Mouse (Mus musculus): ENCODE data around the gene Ripply3. TPM values are rescaled to one million over a fixed set of nuclear protein-coding genes. Genes with fewer than 3 reads are reported as not detected.

Gene Ripply3
- not detected in 3 replicates for total RNA-seq (2017)

DNA sequence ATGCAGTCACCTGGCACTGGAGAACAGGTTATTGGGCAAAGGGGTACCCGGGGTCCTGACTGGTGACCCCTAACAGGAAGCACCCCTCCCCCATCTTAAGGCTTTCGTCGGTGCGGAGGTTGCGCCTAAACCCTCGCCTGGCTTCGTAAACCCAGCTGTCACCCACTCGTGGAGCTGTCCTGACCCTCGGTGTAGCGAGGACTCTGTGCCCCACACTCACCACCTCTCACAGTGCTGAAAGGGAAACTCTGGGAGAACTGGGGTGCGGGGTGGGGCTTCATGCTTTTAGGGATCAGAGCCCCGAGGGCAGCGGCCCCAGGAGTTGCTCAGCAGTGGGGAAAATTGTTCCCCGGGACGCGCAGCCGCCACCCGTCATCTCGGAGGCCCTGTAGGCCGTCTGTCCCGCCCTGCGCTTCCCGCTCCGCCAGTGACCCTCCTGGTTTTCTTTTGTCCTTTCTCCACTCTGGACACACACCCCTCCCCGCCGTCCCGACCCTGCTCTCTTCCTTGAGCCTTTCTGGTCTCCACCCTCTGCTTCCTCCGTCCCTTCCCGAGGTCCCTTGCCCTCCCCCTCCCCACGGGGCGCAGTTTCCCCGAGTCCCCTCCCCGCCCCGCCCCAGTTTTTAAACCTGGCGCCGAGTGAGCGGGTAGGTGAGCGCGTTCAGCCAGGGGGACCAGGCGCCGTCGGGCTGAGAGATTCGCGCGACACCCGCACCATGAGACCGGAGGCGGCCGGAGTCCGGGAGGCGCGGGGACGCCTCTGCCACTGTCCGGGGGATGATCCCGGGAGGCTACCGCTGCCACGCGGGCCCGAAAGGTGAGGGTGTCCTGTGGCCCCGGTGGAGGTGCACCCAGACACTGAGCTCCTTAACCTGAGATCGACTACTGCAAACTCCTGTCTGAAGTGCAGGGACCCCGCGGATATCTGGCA, at the start of gene Ripply3:
Gene Ripply3 (plus strand): TSS at position 640 of the 931 bp plus-strand sequence.
- 0 out of 2 replicates have a peak, but pooled peaks have one; percentile 25 for ATAC-seq (replicated peaks; ENCODE audit: insufficient number of reproducible peaks, low FRiP score, low TSS enrichment, poor library complexity, severe bottlenecking)

- ATAC-seq (replicated peaks; ENCODE audit: insufficient number of reproducible peaks, low FRiP score, low TSS enrichment, poor library complexity, severe bottlenecking): peak; percentile 56; the same call in 1 of the 2 replicates
Observed at GRCm38 (mm10) chr16:94283972-94284371, 44.2 kb upstream of the Ripply3 start.

DNA sequence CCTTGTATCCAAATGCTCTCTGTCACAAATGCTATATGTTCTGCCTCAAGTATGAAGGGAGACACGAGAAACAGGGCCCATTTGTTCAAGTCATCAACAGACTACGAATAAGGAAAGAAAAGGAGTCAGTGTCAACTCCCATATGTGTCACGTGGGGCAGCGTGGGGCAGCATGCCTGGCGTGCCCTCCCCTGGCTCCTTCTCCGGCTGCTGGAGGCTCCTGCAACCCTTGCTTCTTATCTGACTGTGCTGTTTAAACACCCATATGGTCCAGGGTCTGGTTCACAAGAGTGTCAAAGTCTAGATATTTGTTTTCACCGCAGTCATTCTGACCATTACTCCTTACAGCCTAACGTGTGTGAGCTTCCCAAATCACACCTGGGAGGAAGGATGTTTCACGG, 40.4 kb upstream of the Ripply3 start:
- no peak for ATAC-seq (replicated peaks; ENCODE audit: insufficient number of reproducible peaks, low FRiP score, low TSS enrichment, poor library complexity, severe bottlenecking)

DNA sequence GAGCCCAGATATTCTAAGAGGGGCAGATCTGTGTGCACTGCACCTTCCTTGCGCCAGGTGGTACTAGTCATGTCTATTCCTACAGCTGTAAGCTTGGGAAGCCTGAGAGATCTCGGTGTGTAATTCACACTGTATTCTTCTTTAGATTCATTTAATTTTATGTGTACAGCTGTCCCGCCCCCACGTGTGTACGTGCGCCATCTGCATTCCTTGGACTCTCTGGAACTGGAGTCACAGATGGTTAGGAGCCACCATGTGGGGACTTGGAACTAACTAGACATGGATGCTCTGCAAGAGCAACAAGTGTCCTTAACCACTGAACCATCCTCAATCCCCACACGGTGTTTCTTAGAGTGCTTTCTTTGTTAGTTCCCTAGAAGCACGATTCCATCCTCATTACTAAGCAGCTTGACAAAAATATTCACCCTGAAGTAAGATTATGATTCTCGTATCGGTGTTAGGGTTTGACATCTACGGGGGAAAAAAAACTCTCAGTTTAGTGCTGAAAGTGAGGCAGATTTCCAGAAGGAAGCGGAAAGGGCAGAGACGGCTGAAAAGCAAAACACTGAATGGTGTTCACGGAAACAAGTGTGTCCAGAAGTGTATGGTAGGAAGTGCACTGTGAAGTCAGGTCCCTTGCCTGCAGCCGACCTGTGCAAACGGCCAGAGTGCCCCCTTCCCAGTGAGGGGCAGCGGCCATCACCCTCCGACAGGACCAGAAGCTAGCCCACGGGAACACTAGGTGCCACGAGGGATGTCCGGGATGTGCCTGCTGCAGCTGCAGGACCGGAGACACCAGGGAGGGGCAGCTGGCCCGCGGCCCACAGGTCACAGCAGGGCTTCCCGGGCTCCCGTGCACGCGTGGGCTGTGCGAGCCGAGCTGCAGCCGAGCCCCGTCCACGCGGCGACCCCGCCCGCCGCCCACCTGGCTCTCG, 38.8 kb upstream of the Ripply3 start:
- ATAC-seq (replicated peaks; ENCODE audit: insufficient number of reproducible peaks, low FRiP score, low TSS enrichment, poor library complexity, severe bottlenecking): 0 out of 2 replicates have a peak, but pooled peaks have one; percentile 15

- peak; percentile 62 for ATAC-seq (replicated peaks; ENCODE audit: insufficient number of reproducible peaks, low FRiP score, low TSS enrichment, poor library complexity, severe bottlenecking)
Observed at GRCm38 (mm10) chr16:94290073-94290999, 37.9 kb upstream of the Ripply3 start.

- no peak for ATAC-seq (replicated peaks; ENCODE audit: insufficient number of reproducible peaks, low FRiP score, low TSS enrichment, poor library complexity, severe bottlenecking)
Observed at GRCm38 (mm10) chr16:94291141-94291540, 37.1 kb upstream of the Ripply3 start.

GRCm38 (mm10) chr16:94298081-94298480, 30.1 kb upstream of the Ripply3 start:
- ATAC-seq (replicated peaks; ENCODE audit: insufficient number of reproducible peaks, low FRiP score, low TSS enrichment, poor library complexity, severe bottlenecking): no peak

DNA sequence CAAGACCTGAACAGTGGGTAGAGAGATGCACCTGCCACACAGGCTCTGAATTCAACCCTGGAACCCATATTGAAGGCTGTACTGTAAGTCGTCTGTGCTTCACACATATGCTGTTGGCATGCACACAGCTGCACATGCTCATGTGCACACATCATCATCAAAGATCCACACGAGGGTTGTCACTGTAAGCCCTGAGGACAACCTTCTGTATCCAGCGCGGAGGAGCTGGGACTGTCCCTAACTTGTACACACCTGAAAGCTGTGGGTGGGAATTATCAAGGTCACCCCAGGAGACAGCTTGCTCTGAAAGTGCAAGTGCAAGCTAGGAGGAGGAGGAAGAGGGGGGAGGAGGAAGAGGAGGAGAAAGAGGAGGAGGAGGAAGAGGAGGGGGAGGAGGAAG, 29.0 kb upstream of the Ripply3 start:
- ATAC-seq (replicated peaks; ENCODE audit: insufficient number of reproducible peaks, low FRiP score, low TSS enrichment, poor library complexity, severe bottlenecking): no peak

GRCm38 (mm10) chr16:94301194-94301593, 27.0 kb upstream of the Ripply3 start:
- ATAC-seq (replicated peaks; ENCODE audit: insufficient number of reproducible peaks, low FRiP score, low TSS enrichment, poor library complexity, severe bottlenecking): no peak

GRCm38 (mm10) chr16:94301696-94302095, 26.5 kb upstream of the Ripply3 start:
- ATAC-seq (replicated peaks; ENCODE audit: insufficient number of reproducible peaks, low FRiP score, low TSS enrichment, poor library complexity, severe bottlenecking): no peak

GRCm38 (mm10) chr16:94302274-94303202, 25.7 kb upstream of the Ripply3 start:
- no peak for ATAC-seq (replicated peaks; ENCODE audit: insufficient number of reproducible peaks, low FRiP score, low TSS enrichment, poor library complexity, severe bottlenecking)

DNA sequence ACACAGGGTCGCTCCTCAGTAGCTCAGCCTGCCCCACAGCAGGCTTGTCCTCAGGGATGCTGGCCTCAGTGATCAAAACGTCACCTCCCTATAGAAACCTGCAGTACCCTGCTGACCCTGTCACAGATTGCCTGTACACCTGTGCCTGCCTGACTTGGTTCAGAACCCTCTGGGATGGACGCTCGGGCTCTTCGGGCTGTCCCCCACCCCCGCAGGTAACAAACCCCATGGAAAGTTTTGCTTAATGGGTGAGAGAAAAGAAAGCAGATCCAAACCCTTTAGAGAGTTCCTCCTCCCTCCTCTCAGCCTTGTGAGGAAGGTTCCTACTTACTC, 25.1 kb upstream of the Ripply3 start:
- no peak for ATAC-seq (replicated peaks; ENCODE audit: insufficient number of reproducible peaks, low FRiP score, low TSS enrichment, poor library complexity, severe bottlenecking)

DNA sequence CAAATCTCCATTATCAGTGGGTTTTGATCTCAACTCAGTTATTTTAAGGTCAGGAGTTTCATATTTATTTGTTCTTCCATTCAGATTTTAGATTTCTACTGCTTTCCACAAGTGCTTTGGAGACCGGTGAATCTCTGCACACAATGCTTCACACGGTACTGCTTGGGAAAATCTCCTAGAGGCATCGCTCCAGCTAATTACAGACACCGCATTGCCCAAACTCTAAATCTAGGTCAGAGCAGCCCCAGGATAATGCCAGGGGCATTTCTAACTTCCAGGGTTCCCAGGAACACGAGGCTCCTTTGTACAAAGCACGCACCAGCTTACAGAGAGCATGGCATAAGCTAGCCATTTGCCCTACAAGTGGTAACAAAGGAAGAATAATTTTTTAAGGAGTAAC, 20.7 kb upstream of the Ripply3 start:
- no peak for ATAC-seq (replicated peaks; ENCODE audit: insufficient number of reproducible peaks, low FRiP score, low TSS enrichment, poor library complexity, severe bottlenecking)

DNA sequence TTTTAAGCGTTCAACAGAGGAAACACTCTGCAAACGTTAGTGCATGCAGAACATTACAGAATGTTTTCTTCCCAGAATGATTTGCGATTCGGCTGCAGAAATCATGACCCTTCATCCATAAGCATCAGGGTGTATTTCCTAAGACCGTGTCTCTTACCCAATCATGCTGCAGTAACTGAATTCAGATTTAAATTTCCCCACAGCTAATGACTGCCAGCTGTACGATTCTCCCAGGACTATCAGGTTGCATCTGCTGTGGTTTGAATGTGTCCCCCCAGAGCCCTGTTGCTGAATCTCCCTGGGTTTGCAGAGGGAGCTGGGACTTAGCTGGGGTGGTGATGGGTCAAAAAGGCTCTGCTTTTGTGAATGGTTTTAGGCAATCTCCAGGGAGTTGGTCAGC, 20.3 kb upstream of the Ripply3 start:
- no peak for ATAC-seq (replicated peaks; ENCODE audit: insufficient number of reproducible peaks, low FRiP score, low TSS enrichment, poor library complexity, severe bottlenecking)

DNA sequence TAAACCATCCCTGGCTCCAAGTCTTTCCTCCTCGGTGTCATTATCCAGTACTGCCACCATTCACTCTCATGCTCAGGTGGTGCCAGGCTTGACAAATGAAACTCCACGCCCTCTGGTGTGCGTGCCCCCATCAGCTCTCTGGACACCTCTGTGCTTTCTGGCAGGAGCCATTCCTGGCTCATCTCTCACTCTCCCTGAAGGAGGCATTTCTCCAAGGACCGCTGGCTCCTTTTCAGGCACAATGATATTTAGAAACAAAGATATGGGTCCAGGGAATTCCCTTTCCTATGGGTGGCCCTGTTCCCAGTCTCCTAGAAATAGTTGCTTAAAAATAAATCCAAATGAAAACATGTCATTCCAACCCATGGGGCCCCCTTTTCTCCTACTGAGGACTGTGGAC, 19.2 kb upstream of the Ripply3 start:
- ATAC-seq (replicated peaks; ENCODE audit: insufficient number of reproducible peaks, low FRiP score, low TSS enrichment, poor library complexity, severe bottlenecking): no peak

DNA sequence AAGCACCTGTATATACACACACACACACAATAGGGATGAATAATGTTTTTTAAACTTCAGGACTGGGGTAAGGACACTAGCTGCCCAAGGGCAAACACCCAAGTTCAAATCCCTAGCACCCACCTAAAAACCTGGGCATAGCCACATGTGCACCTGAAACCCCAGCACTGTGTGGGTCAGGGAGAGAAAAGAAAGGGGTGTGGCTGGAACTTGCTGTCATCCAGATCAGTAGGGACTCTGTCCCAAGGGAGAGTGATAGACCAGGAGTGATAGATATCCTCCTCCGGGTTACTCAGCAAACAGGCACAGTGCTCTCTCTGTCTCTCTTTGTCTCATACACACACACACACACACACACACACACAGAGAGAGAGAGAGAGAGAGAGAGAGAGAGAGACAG, 16.8 kb upstream of the Ripply3 start:
- ATAC-seq (replicated peaks; ENCODE audit: insufficient number of reproducible peaks, low FRiP score, low TSS enrichment, poor library complexity, severe bottlenecking): no peak

DNA sequence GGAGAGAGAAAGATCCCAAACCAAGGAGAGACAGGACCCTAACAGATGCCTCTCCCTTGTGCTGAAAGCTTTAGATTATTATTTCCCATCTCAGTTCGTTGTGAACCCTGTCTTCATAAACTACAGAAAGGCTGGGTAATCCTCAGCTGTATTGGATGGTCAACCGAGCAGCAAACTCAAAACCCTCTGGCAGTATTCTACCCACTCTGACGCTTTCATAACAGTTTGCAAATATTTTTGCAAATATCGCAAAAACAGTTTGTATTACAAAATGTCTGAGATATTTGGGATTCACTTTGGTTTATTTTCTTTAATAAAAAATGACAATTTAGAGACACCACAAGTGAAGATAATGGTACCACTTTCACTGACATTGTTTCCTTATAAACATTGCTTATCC, 16.3 kb upstream of the Ripply3 start:
- ATAC-seq (replicated peaks; ENCODE audit: insufficient number of reproducible peaks, low FRiP score, low TSS enrichment, poor library complexity, severe bottlenecking): no peak
